Mouse (Mus musculus): ENCODE results near the gene Prelid3b.

- TF ChIP-seq POLR2A (IDR thresholded peaks at IDR 0.05; ENCODE audit: low read depth, low read length) (no peak), CTCF (conservative IDR thresholded peaks at IDR 0.05; ENCODE audit: insufficient read depth, insufficient read length, low read depth, low read length) (no peak)
Measured at GRCm38 (mm10) chr2:174442460-174442859, 30.4 kb downstream of the Prelid3b start.
